Mouse (Mus musculus) layer of hippocampus, adult 6 months (tissue): Measurements from ENCODE around the gene Zfp942. TPM values are rescaled to one million over a fixed set of nuclear protein-coding genes. Genes with fewer than 3 reads are reported as not detected.

Experiments used
- long read RNA-seq, 2 experiments: library from polyadenylated mRNA; unstranded; transcript quantifications; one replicate each; pipeline ENCODE4 v2.0.0; 2019 to 2020
- polyA plus RNA-seq: library from polyadenylated mRNA; unstranded; fragments of <200 nt; fragmentation: Nextera tagmentation; gene quantifications from 2 replicates; pipeline ENCODE4 v1.2.3, GENCODE M21; 2021

The Zfp942 gene
- 7.6 and 8.2 TPM in 2 replicates for polyA plus RNA-seq
- long read RNA-seq, experiment 1, partial matches to known transcripts = 0 of 29 reads
- long read RNA-seq, experiment 1, other reads (novel, unspliced or antisense) = 27 of 29 reads
- long read RNA-seq, experiment 2, transcript Zfp942-203 (3 exons, 2,481 nt) = minor isoform, 8 of 154 reads
- long read RNA-seq, experiment 2, transcript Zfp942-202 (6 exons, 3,265 nt) = major isoform, 24 of 154 reads
- long read RNA-seq, experiment 2, partial matches to known transcripts = 4 of 154 reads
- long read RNA-seq, experiment 2, other reads (novel, unspliced or antisense) = 118 of 154 reads

DNA sequence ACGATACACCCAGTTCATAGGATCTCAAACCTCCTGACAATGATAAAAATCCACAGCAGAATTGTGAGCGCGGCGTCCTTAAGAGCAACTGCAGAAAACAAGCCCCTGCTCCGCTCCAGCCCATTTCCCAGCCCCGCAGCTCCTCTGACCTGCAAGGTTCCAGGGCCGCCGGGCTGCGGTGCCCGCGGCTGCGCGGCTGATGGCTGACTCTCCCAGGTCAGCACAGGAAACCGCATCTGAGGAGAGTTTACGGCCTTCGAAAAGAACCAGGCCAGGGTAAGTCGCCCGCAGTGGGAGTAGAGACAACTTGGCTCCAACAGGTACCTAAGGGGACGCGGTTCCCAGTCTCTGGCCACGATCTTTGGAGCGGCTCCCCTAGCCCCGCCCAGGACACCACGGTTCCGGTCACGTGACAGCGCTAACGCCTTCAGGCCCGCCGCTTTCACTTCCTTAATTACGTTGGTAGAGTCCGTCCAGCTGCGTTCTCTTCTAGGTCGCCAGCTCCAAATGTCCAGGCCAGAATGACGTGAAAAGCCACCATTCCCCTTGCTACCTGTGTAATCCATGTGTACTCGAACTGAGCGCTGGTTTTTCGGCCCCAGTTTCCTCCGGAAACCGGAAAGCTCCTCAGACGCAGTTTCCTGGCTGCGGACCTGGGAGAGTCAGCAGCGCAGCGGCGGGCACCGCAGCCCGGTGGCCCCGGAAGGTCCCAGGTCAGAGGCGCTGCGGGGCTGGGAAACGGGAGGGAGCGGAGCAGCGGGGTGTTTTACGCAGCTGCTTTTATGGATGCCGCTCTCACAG, at the start of gene Zfp942, which contains the start of gene Zfp943:
Gene Zfp942 (minus strand): TSS at position 358 of the 801 bp plus-strand sequence.
Gene Zfp943 (plus strand): TSS at position 446 of the 801 bp plus-strand sequence.

DNA sequence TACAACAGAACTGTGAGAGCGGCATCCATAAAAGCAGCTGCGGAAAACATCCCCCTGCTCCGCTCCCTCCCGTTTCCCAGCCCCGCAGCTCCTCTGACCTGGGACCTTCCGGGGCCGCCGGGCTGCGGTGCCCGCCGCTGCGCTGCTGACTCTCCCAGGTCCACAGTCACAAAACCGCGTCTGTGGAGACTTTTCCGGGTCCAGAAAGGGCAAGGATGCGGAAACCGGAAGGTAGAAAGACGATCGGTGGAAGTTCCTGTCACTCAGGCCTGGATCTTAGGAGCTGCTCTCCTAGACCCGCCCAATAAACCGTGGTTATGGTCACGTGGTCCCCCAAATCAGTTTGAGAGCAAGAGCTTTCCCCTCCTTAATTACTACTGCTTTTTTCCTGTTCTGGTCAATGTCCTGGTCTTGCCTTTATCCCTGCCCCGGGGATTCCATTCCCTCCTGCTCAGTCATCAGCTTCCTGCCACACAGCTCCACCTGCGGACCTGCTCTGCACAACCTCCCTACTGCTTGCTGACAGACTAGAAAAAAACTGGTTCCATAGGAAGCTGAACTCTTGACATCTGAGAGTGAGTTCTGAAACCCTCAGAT, 52.7 kb downstream of the Zfp942 start, which contains the start of gene Zfp995:
Gene Zfp995 (minus strand): TSS at position 471 of the 597 bp plus-strand sequence.

Other genes starting within 250 kb of the Zfp942 start
- gene Zfp229, start 231.7 kb downstream of the Zfp942 start, polyA plus RNA-seq = 0.88 and 0.90 TPM in 2 replicates
- gene Zfp820, start 116.7 kb downstream of the Zfp942 start, polyA plus RNA-seq = 0.13 and 0.16 TPM in 2 replicates
- 4.7 and 5.1 TPM in 2 replicates for gene Zfp995, start 52.5 kb downstream of the Zfp942 start, polyA plus RNA-seq
- 10.3 and 10.4 TPM in 2 replicates for gene Zfp943, start 88 bp upstream of the Zfp942 start, polyA plus RNA-seq
- 0.30 and 0.49 TPM in 2 replicates for gene Zfp947, start 203.7 kb upstream of the Zfp942 start, polyA plus RNA-seq